Mouse (Mus musculus): ENCODE results near the gene Yif1a.

DNA sequence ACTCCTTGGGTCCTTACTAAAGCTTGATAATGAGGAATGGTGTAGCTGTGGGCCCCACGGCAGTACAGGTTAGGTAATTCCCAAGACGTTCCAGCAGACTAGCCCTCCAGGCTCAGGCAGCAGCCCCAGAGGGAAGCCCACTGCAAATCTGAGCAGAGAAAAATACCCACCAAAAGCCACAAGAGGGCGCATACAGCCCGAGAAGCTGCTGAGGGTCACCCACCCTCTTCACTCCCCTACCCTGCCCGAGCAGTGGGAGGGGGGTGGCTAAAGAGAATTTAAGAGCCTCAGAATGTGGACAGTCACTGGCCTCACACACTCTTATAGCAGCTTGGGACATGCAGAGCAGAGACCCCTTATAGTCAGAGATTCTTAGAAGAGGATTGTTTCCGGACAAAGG, 32.1 kb upstream of the Yif1a start:
- TF ChIP-seq CTCF (IDR thresholded peaks at IDR 0.05; ENCODE audit: low read depth, low read length) (no peak), GATA2 (IDR thresholded peaks at IDR 0.05; ENCODE audit: borderline replicate concordance, low read depth, low read length) (no peak), GATA1 (IDR thresholded peaks at IDR 0.05; ENCODE audit: borderline replicate concordance, low read length) (no peak)
